Mouse (Mus musculus) cerebellum, adult 11-12 months (tissue): ENCODE measurements around the gene Reln.

ENCODE experiments used
- DNase-seq: peaks from one replicate; pipeline ENCODE4 v3.0.0; 2022

The Reln gene

DNA sequence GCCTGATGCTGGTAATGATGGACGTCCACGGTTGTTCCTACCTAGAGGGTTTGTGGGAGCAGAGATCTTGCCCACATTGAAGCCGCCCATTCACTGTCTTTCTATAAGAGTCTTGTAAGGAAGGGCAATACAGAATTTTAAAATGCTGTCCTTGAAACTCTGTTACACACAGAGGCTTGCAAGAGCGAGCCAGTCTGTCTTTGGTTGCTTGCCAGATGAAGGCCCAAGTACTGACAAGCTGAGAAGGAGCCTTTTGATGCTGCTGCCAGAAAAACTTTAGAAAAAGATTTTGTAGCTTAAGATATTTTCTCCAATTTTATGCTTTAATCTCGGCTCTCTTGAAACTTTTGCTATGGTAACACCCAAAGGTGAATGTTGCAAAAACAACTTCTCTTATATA is 356.8 kb downstream of the Reln start:
- no peak for DNase-seq

DNA sequence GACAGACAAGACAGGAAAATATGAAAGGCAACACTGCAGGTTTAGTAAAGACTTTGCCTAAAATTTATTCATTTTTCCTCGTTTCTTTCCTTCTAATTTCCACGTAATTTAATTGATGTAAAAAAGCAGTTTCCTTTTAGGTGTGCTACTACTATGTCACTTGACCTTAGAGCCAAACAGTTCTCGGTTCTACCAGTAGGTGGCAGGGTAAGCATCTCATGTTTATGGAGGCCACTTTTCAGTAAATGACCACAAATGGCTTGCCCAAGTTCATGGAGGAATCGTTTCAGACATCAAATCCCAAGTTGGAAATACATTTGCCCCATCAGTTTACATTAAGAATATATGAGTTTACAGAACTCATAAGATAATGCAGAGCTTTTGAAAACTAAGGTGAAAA is 358.2 kb downstream of the Reln start:
- peak; percentile 50 for DNase-seq

DNA sequence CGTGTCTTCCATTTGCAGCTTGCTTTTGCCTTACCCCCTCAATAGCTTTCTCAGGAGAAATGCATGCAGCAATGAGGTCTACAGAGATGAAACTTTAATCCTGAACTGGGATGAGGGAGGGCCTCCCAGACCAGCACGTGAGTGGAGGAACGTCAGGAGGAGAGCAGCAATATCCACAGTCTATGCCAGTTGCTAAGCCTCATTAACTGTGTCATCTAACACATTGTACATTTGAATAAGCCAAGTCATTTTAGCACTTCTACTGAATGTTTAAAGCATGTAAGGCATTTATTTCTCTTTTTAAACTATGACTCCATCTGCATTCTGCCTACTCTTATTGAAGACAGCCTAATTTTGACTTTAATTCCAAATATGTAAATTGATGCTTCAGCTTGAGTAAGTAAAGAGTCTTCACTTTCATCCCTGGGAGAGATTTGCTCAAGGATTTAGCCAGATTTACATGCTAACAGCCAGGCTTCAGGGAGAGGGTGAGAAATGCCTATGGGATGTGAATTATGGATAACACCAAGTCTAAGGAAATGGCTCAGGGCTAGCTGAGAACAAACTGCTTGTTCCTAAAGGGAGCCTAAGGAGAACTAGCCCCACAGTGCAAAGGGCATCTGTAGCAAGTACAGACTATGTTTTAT is 361.4 kb downstream of the Reln start:
- DNase-seq: no peak

DNA sequence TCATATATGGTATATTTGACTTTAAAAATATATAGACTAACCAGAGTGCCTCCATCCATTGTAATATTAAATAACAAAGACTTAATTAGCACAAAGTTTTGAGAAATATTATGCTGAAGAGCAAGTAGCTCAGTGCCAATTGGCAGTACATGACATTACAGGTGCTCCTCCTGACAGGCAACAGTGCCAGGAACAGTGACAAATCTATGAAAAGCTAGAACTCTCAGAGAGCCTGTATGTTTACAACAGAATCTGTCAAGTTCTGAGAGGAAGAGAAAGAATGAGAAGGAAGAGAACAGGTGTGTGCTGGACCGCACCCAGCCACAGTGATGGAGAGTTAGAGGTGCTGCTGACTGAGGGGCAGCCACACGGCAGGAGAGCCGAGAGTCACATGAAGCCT is 363.3 kb downstream of the Reln start:
- DNase-seq: peak; percentile 26

DNA sequence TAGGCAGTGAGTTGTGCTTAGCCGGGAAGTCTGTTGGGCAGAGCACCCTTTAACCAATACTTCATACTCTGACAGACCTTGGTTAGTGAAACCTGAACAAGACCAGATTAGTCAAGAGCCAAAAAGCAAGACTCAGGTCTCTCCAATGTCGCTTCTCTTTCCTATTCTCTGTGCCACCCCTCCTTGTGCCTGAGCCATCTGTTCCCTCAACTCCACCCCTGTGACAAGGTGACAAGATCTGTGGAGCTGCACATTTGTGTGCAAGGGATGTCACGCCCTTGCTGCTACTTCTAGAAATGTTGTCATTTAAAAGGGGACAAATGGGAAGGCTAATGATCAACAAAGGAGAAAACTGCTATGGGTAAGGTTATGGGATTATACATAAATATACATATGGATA is 364.0 kb downstream of the Reln start:
- peak; percentile 42 for DNase-seq

DNA sequence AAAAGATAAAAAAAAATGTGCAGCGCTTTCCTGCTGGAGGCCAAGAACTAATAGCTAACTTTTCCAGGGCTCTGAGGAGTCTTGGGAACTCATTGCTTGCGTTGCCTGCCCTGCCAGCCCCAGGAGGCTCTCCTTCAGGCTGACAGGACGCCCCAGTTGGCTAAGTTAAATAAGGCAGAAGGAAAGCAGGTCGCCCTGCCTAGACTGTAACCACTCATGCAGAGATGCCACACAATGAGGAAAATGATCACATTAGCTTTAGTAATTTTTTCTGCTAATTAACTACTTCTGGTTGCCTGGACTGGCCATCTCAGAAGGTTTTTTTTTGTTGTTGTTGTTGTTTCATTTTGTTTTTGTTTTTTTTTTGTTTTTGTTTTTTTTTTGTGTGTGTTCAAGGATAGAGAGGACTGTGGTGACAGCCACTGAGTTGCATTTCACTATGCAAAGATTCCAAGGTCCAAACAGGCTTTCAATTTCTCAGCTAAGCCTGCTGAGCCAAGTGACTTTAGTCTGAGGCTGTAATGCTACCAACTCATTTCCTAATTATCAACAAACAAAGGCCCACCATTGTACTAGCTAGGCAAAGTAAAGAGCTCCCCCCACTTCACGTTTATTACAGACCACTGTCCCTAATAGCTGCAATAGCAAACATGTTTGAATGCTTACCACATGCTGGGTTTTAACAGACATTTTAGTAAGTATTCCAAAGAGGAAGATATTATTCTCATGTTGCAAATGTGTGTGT is 371.1 kb downstream of the Reln start:
- no peak for DNase-seq

DNA sequence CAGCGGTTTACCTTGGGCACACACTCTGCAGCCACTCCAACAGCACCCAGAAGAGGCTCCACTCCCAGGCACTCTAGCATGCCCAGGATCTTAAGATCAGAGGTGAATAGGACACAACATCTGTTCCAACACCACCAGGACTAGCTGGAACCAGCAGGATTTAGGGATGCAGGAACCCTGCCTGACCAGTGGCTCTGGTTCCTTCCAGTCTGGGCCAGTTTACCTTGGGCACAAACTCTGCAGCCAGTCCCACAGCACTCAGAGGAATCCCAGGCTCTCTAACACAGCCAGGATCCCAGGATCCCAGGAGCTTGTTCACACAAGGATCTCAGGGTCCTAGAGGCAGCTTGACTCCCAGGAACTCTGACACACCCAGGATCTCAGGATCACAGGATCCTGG is 382.7 kb downstream of the Reln start:
- no peak for DNase-seq

DNA sequence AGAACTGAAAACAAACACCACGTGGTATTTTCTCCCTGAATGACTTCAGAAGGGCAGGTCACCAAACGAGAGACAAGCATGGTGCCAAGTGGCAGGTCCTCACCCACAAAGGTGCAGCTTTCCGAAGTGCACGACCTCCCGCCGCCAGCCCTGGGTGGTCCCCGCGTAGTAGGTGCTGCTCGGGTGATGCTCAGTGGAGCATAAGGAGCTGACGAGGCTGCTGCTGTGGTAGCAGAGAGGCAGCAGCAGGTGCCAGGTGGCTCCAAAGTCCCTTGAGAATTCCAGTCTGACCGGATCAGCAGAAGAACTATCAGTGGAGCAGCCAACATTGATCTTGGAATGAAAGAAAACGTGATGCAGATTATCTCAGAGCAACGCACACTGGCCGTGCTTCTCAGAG is 384.4 kb downstream of the Reln start:
- DNase-seq: peak; percentile 23

DNA sequence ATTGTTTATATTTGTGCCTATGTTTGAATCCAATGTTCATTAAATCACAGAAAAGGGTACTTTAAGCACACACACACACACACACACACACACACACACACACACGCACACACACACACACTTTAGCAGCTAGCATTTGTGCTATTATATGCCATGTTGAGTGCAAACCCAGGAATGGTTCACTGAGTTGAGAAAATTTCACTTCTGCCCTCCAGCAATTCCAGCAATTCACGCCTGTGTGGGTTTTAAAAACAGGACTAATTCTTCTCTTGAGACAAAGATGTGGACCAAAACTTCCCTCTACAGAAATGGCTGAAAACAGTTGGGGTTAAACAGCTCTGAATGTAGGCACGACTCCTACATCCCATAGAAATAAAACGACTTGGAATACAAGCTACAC is 386.9 kb downstream of the Reln start:
- no peak for DNase-seq

DNA sequence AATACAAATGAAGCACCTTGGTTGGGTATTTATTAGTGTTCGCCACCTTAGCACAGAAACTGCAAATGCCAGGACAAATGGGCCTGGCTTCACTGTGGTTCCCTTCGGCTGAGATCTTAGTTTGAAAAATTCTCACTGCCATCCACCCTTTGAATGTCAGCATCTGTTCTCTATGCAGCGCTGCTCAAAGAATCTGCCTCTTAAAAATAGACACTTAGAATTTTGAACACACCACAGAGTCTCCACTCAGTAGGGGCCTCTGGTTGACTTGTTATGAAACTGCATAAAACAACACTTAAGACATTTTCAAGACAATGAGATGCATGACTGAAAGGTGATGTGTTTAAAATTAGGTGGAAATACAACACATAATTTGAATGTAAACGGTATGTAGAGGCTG is 387.4 kb downstream of the Reln start:
- DNase-seq: no peak

DNA sequence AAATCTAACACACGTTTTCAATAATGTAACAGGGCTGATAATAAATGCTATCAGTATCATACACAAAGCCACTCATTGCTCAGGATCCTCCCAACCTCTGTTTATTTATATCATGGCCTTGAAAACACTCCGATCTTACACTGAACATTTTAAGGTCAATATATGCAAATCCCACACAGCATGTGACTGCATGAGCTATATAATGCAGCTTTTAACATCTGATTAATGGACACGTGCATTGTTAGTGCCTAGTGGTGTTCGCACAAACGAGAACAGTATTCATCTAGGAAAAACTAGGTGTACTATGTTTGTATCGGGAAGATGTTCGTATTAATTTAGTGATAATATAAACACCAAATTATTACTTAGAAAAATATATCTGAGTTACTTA is 395.0 kb downstream of the Reln start:
- DNase-seq: no peak

DNA sequence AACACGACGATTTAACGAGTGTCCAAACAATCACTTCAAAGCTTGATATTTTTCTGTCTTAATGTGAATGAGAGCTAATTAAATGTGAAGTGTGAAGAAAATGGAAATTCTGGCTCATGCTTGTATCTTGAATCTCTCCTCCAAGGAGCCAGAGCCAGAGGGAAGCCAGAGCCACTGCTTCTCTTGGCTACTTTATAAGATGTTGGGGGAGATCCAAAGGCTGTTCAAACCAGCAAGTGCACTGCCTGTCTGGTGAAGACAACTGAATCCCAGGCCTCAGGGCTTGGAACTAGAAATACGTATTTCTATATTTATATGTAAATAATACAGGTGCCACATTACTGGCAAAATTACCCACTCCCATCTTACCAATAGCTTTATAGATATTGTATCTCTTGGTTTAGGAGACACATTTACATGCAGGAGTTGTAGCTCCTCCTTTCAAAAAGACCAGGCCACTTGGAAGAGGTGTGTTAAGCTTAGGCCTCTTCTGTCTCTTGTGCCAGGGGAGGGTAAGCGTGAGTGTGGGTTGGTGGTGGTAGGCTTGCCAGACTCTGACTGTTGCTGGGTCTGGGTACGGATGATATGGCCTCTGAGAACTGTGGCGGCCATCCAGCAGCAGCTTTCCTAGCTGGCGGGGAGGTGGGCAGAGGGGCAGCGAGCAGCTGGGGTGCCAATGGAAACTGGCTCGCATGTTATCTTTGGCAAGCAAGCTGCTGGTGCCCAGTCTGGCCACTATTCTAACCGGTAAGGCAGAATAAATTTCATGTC is 395.6 kb downstream of the Reln start:
- DNase-seq: peak; percentile 77

DNA sequence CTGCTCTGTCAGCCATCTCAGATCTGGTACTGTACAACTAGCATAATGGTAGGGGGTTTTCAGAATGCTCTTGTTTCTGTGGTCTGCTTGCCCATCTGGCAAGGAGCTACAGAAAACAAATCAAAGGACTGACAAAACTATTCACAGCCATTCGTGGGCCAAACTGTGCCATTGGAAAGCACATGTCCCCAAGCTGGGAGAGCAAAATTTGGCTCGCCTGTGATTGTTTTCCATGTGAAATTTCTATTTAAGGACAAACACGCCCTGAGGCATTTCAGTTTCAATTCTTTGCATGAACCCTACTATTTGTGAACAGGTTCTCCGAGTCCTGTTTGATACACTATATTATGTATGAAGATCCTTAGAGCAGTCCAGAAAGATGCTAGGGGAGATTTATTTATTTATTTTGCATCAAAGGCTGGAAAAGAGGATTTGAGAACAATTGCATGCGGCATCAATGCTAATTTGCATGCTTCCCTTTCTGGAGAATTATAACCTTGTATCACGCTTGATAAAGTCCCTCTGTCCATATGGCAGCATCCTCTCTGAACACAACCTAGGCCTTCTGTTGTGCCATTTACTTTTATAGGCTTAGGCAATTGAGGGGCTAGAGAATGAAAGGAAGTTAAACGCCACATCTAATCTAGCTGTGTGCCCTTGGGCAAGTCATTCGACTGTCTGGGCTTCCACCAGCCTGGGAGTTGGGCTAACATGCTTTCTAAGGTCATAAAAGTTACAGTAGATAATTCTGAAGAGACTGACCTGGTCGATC is 396.7 kb downstream of the Reln start:
- no peak for DNase-seq

DNA sequence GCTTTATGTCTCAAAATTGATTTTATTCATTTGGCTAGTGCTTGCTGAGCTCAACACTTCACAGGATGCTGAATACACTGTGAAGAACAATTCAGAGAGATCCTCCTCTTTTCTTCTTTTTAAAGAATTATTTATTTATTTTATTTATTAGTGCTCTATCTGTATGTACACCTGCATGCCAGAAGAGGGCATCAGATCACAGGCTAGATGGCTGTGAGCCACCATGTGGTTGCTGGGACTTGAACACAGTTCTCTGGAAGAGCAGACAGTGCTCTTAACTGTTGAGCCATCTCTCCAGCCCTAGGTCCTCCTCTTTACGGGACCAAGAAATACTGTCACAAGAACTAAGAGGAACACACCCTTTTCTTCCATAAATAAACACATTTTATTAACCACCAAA is 399.9 kb downstream of the Reln start:
- DNase-seq: no peak

DNA sequence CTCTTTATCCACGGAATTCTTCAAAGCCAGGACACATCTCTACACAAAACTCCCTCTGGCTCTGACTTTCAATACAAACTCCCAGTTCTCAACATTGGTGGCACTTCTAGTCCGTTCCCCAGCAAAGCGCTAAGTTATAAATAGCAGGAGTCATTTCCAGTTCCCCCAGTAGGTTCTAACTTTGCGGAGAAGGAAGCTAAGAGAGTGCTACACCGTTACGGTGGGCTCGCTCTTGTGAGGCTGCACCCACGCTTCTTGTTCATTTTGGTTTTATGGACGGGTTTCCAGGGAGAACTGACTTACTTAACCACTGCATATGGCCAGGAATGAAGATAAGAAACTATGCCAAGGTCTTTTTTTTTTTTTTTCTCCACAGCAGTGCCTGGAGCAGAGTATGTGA is 405.1 kb downstream of the Reln start:
- DNase-seq: no peak

DNA sequence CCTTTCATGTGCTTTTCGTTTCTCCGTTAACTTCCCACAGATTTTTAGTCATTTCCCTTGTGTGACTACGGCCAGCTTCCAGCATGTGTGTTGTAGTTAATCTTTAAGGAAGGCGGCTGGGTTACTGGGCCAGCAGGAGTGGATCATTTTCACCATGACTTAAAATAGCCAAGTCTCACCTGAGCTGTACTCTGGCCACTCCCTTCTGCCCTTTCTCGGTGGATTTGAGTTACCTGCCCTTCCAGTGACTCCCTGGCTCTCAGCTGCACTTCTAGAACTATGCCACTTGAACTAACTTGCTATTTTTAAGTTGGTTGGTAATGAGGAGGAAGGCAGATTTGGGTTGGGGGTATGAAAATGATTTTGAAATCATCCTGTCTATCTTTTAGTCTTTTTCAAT is 406.4 kb downstream of the Reln start:
- no peak for DNase-seq

DNA sequence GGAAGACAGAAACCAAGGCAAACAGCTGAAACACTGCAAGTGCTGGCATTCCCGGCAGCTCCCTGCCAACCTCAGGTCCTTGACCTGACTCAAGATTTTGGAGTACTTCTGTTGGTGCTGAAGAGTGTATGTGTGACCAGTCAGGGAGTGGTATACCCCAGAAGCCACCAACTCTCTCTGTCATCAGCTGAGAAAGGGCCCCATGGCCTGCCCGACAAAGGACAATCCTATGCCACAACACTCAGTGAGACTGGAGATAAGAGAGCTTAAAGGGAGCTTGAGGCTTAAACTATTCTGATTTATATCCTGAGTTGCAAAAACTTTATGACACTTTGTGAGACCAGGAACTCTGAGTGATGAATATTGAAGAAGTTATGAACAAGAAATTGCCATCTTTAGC is 407.9 kb downstream of the Reln start:
- DNase-seq: no peak

DNA sequence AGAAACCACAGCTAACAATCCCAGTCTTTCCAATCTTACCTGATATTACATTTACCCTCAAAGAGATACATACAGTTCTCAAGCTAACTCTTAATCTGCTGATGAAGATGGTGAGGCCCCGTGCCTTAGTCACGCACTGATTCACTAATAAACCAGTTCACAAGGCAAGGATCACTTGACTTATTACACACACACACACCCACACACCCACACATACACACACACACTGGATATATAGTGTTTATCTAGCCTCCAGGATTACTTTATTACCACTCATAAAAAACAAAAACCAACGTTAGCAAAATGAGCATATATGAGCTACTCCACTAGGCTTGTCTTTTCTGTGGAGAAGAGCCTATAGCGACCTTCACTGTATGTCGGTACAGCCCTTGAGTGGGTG is 408.4 kb downstream of the Reln start:
- DNase-seq: no peak

DNA sequence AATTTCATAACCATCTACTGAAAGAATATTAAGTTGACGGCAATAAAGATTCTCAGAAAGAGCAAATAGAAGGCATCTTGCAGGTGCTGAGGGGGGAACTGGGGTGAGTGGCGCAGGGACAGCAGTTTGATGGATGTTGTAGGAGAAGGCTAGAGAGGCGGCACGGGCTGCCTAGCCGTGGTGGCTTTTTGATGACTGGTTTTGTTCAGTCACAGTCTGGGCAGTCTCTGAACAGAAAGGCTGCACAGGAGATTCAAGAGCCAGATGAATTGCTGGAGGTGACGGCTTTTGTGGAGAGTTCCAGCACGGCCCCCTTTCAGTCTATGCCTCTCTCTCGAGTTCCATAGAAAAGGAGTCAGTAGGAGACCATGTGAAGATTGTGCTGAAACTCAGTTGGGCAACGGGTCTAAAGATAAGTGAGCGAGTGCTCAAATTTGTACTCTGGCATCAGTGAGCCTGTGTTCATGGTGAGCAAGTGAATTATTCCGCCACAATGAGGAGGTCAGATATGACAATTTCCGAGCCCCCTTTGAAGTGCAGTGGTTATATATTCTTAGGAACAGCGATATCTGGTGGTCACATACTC is 409.6 kb downstream of the Reln start:
- no peak for DNase-seq

DNA sequence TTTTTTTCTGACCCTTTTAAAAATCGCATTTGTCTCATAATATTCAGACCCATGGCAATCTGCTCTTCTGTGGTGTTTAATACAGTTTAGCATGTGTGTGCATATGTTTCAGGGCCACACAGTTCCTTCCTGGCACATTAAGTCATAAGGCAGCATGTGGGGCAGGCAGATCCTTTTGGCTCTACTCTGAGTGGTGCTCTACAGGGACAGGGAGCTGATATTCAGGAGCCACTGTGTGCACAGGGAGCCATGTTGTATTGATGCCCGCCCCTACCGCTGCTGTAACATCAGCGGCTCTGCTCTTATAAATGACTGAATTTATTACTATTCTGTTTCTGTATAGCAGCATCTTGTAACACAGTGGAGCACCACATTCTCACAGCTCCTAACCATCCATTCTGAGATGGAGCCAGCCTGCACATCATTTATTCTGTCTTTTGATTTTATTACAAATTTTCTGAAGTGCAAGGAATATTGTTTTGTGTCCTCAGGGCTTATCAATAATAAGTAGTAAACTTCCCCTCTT is 410.3 kb downstream of the Reln start:
- DNase-seq: peak; percentile 37

DNA sequence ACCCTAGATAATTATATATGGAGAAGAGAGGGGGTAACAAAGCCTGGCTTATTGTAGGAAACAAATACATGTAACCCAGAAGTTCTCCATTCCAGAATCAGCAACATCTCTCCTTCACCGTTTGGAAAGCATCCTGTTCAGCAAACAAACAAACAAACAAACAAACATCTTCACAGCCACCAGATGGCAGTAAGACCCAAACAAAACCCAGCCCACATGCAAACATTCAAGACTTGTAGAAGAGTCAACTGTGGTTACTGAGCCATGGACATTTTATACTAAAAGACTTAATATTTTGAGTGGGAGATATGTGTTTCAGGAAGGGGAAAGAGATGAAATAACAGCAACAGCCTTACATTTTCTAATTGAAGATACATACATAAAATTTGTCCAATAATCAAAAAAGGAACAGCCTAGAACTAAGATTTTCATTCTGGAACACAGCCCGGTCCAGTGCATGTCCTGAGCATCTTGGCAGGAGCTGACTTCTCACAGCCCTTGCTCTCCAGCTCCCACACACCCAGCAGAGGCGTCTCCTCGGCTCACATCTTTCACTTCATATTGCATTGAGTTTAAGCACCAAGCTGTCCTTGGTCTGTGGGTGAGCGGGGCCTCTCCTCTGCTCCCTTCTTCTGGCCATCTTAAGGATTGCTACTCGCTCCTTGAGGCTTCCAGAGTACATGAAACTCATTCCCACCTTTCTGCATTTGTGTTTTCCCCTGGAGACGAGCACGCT is 411.0 kb downstream of the Reln start:
- peak; percentile 31 for DNase-seq

DNA sequence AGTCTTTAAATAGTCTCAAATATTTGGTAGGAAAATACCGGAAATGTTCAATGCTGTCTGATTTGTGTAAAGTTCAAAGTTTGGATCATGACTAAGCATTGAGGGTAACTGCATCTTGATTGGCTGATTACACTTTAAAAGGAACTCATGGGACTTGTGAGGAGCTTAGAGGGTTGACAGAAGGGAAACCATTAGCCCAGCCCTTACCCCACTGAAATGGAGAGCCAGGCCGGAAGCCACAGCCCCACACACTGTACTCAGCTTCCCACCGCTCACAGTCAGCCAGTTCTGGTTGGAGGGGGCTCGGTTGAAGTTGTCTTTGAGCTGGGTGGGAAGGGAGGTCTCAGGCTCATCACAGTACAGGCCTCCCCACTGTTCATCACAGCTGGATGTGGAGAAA is 413.4 kb downstream of the Reln start:
- DNase-seq: no peak
